Mouse (Mus musculus) brown adipose tissue, adult 24 weeks (tissue): ENCODE results near the gene Snrpd3. TPM values are rescaled to one million over a fixed set of nuclear protein-coding genes. Genes with fewer than 3 reads are reported as not detected.

Experiments
- H3K27ac ChIP-seq: fragments of 200-500 bp; replicated peaks from 2 replicates; pipeline ENCODE4 v1.5.1; 2012; ENCODE audit warnings: low read depth, mild to moderate bottlenecking, low read length
- H3K4me1 ChIP-seq: fragments of 200-500 bp; 2 replicates; pipeline ENCODE4 v1.6.1; 2012; ENCODE audit warnings: low read length, mixed read lengths; ENCODE audit not compliant: control insufficient read depth, insufficient read depth, insufficient read length
- H3K4me3 ChIP-seq: fragments of 200-500 bp; 2 replicates; pipeline ENCODE4 v1.5.1; 2012; ENCODE audit warnings: low read depth, mild to moderate bottlenecking, low read length, moderate library complexity; ENCODE audit not compliant: insufficient read depth
- polyA plus RNA-seq: library from polyadenylated mRNA; stranded (reverse); fragments of >200 nt; gene quantifications from 2 replicates; pipeline ENCODE4 v1.2.4, GENCODE M21; 2012; ENCODE audit not compliant: missing spikeins, insufficient read depth, insufficient read length

Snrpd3 gene
- polyA plus RNA-seq, 1 experiment: 157 TPM

DNA sequence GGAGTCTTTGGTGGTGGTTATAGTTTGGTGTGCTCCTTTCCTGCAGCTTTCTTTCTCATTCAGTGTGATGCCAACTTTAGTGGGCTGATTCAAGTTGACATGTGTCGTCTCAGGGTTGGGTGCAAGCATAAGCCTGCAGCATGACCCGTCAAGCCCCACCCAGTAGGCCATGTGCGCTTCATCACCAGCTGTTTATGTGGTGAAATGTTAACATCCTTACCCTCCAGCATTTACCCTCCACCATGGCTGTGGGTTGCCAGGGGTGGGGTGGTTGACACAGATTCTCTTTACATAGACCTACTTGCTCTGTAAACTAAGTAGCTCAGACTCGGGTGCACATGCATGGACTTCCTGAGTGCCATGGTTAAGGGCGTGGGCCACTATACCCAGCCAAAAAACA lies 18.8 kb downstream of the Snrpd3 start:
- Histone ChIP-seq H3K27ac (no peak overlapping the region), H3K4me3 (no peak overlapping the region), H3K4me1 (no peaks in the 10 kb centered on the region)

- H3K27ac ChIP-seq: no peak overlapping the region
- no peaks in the 10 kb centered on the region for H3K4me1 ChIP-seq
- no peak overlapping the region for H3K4me3 ChIP-seq
Observed at GRCm38 (mm10) chr10:75547901-75548300, 30.6 kb downstream of the Snrpd3 start.

- no peak overlapping the region for H3K27ac ChIP-seq
- H3K4me1 ChIP-seq: no peaks in the 10 kb centered on the region
- no peak overlapping the region for H3K4me3 ChIP-seq
Observed at GRCm38 (mm10) chr10:75548486-75548885, 31.1 kb downstream of the Snrpd3 start.

- Histone ChIP-seq H3K4me3 (no peak overlapping the region), H3K4me1 (no peaks in the 10 kb centered on the region), H3K27ac (no peak overlapping the region)
Observed at GRCm38 (mm10) chr10:75549886-75550285, 32.5 kb downstream of the Snrpd3 start.

- Histone ChIP-seq H3K4me3 (no peak overlapping the region), H3K27ac (no peak overlapping the region), H3K4me1 (no peaks in the 10 kb centered on the region; the same call in 1 of the 2 replicates)
Observed at GRCm38 (mm10) chr10:75551175-75551574, 33.8 kb downstream of the Snrpd3 start.

- H3K4me3 ChIP-seq: no peak overlapping the region
- no peaks in the 10 kb centered on the region; the same call in 1 of the 2 replicates for H3K4me1 ChIP-seq
- no peak overlapping the region for H3K27ac ChIP-seq
Observed at GRCm38 (mm10) chr10:75552106-75552505, 34.8 kb downstream of the Snrpd3 start.

GRCm38 (mm10) chr10:75552701-75553450 lies 35.5 kb downstream of the Snrpd3 start:
- Histone ChIP-seq H3K27ac (no peak overlapping the region), H3K4me1 (no peaks in the 10 kb centered on the region; the same call in 1 of the 2 replicates), H3K4me3 (no peak overlapping the region)

DNA sequence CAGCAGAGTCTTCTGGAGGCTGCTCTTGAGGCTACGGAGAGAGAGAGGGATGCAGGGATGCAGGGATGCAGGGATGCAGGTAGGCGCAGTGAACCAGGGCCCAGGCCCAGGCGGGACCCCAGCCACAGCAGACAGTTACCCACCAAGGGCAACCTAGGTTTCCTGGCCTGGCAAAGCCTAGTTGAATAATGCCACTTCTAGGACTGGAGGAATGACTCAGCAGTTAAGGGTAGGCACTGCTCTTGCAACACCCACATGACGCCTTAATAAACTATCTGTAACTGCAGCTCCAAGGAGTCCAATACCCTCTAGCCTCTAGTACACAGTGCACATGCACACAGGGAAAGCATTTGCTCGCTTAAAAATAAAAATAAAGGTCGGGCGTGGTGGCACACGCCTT lies 36.7 kb downstream of the Snrpd3 start:
- Histone ChIP-seq H3K4me1 (no peaks in the 10 kb centered on the region; the same call in 1 of the 2 replicates), H3K27ac (no peak overlapping the region), H3K4me3 (no peak overlapping the region)

GRCm38 (mm10) chr10:75555557-75555956 lies 38.2 kb downstream of the Snrpd3 start:
- Histone ChIP-seq H3K4me1 (no peaks in the 10 kb centered on the region; the same call in 1 of the 2 replicates), H3K4me3 (no peak overlapping the region), H3K27ac (no peak overlapping the region)

DNA sequence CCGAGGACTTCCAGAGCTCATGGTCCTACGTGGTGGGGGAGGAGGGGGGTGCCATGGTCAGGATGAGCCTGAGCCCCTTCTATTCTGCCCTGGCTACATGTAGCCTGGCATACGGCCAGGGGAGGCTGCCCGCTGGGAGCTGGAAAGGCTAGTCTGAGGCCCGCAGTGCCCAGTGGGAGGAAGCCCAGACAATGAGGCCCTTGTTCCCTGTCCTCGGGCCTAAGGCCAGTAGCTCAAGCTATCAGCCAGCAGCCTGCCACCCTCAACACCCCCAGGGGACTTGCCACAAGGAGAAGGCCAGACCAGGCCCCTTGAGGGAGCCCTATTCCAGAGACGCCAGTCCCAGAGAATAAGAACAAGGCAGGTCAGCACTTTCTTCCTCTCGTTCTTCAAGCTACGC lies 38.7 kb downstream of the Snrpd3 start:
- H3K27ac ChIP-seq: no peak overlapping the region

DNA sequence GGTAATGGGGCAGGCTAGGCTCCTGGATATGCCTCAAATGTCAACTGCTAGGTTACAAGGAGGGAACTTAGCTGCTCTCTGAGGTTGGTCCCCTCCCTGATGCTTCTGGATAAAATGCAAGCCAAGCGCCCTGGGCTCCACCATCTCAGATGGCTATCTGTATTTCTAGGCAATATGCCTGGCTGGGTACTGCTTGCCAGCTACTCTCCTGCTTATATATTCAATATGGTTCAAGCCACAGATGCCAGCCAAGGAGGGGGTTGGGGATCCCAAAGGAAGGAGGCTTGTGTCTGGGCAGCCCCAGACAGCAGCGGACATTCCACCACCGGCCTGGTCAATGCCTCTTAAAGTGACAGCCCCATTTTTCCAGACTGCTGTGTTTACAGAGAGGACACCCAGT lies 41.2 kb downstream of the Snrpd3 start:
- H3K27ac ChIP-seq: no peak overlapping the region
- no peaks in the 10 kb centered on the region; the same call in 1 of the 2 replicates for H3K4me1 ChIP-seq
- H3K4me3 ChIP-seq: no peak overlapping the region

More for the DNA sequence above, 38.7 kb downstream of the Snrpd3 start:
- no peak overlapping the region for H3K4me3 ChIP-seq
- H3K4me1 ChIP-seq: no peaks in the 10 kb centered on the region; the same call in 1 of the 2 replicates

DNA sequence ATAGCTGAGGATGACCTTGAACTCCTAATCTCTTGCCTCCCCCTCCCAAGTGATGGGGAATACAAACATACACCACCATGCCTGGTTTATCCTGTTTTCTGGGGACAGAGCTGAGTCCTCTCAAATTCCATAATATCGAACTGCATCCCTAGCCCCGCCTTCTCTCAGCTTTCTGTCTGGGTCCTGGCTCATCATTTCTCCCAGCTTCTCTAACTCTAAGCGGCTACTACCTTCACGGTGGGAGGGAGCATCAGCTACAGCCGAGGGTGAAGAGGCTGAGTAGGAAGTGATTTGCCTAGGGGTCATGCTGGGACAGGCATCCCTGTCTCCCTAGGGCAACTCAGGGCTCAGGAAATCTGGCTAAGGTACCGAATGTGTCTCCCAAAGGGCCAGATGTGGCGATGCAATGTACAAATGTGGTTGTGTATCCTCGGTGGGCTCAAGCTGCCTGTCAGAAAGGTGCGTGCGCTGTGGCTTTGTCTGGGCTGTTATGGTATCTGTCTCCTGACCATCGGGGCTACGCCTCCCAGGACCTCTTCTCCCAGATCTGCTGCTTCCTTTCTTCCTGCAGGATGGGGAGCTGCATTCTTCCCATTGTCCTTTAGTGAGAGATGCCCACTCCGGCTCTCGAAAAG lies 41.8 kb downstream of the Snrpd3 start:
- no peak overlapping the region for H3K4me3 ChIP-seq
- H3K4me1 ChIP-seq: no peaks in the 10 kb centered on the region; the same call in 1 of the 2 replicates
- H3K27ac ChIP-seq: no peak overlapping the region

DNA sequence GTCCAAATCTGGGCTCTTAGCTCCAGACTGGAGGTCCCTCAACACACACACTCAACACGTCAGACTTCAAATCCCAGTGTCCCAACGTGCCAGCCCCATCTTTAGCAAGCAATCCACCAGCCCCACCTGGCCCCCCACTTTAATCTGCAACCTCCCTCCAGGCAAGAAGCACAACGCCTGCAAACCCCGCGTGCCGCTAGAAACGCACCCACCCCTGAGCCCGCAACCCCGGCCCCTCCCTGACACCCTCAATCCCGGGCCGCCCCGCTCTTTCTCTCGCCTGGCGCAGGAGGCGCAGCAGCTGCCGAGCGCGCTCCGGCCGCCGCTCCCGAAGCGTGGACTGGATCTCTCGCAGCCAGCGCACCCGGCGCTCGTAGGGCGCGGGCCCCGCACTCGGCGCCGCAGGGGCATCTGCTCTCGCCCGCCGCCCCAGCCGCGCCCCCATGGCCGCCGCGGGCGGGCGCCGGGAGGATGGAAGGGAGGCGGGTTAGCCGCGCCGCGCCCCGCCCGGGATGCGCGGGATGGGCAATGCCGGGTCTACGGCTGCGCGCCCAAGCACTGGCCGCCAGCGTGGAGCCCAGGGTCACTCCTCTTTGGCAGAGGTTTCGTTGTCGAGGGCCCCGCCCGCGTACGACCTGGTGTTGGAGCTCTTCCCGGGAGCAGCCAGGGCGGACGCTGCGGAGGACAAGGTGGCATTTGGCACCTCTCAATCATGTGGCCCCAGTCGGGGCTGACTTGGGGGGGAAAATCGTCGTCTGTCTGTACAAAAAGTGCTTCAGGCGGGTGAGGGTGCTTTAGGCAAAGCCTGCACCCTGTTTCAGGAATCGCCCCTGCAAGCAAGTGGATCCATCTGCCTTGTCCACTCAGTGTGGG lies 42.6 kb downstream of the Snrpd3 start, which contains the start of gene Lrrc75b:
TSS of gene Lrrc75b (minus strand) at position 655 of the 873 bp plus-strand sequence.
- no peak within 1 kb of the TSS for H3K27ac ChIP-seq

GRCm38 (mm10) chr10:75560549-75560899 lies 43.2 kb downstream of the Snrpd3 start:
- Histone ChIP-seq H3K4me3 (no peak overlapping the region), H3K27ac (no peak overlapping the region), H3K4me1 (no peaks in the 10 kb centered on the region; the same call in 1 of the 2 replicates)

More for the DNA sequence above, 42.6 kb downstream of the Snrpd3 start, which contains the start of gene Lrrc75b:
- Histone ChIP-seq H3K4me3 (peak within 1 kb of the TSS; percentile 27; the same call in 1 of the 2 replicates), H3K4me1 (no peaks in the 10 kb centered on the region; the same call in 1 of the 2 replicates)
